18 mouse cellular contexts compared by ENCODE assay signal in genomic region chr10:3851461-3851860, GRCm38 (mm10).
DNase-seq lines count a peak whose midpoint lies in the region; ATAC-seq lines count a peak whose summit lies in the region.
"Had no signal": no experiment of that assay in that cellular context is flagged by ENCODE, and none has a peak within 500 bp of the region (broad histone marks: within the 10 kb centered on the region; RNA-seq: fewer than 3 reads in every experiment).

No protein-coding gene starts in this region.

- H3K4me1 ChIP-seq in hindbrain, embryonic 10.5 days (replicated peaks), result peaks cover 14% of the 10 kb centered on the region
- no peaks in the 10 kb centered on the region for H3K4me1 ChIP-seq in hindbrain, embryonic 11.5 days (replicated peaks; ENCODE audit: control insufficient read depth, insufficient read depth, low read length)
- peaks cover 36% of the 10 kb centered on the region for H3K4me1 ChIP-seq in midbrain, embryonic 10.5 days
- H3K4me1 ChIP-seq in midbrain, embryonic 13.5 days (replicated peaks), result peaks cover 9% of the 10 kb centered on the region; the same call in 1 of the 2 replicates
- H3K4me1 ChIP-seq in embryonic facial prominence, embryonic 15.5 days, result 0 out of 2 replicates have a peak, but pooled peaks cover 12% of the 10 kb centered on the region

- H3K4me2 ChIP-seq in hindbrain, embryonic 11.5 days (replicated peaks; ENCODE audit: low read depth, low read length), result no peak overlapping the region
- no peak overlapping the region for H3K4me2 ChIP-seq in midbrain, embryonic 13.5 days (replicated peaks)
- H3K4me2 ChIP-seq in embryonic facial prominence, embryonic 15.5 days (replicated peaks), result no peak overlapping the region
- H3K4me2 ChIP-seq: limb, embryonic 12.5 days had no signal

- H3K9ac ChIP-seq in hindbrain, embryonic 11.5 days (ENCODE audit: low read depth, low read length), result no peak overlapping the region
- H3K9ac ChIP-seq in midbrain, embryonic 13.5 days (replicated peaks), result no peak overlapping the region
- H3K9ac ChIP-seq in embryonic facial prominence, embryonic 15.5 days, result no peak overlapping the region
- H3K9ac ChIP-seq: limb, embryonic 12.5 days had no signal

- no peaks in the 10 kb centered on the region for H3K27me3 ChIP-seq in hindbrain, embryonic 10.5 days (ENCODE audit: insufficient read depth, poor library complexity, severe bottlenecking)
- H3K27me3 ChIP-seq in hindbrain, embryonic 11.5 days (ENCODE audit: control insufficient read depth, insufficient read depth, low read length), result no peaks in the 10 kb centered on the region
- H3K27me3 ChIP-seq in midbrain, embryonic 10.5 days (ENCODE audit: low read depth, poor library complexity, severe bottlenecking), result no peaks in the 10 kb centered on the region
- no peaks in the 10 kb centered on the region for H3K27me3 ChIP-seq in midbrain, embryonic 13.5 days
- no peaks in the 10 kb centered on the region for H3K27me3 ChIP-seq in embryonic facial prominence, embryonic 15.5 days
- H3K27me3 ChIP-seq: limb, embryonic 12.5 days had no signal

- 0 out of 2 replicates have a peak, but pooled peaks cover 6% of the 10 kb centered on the region for H3K9me3 ChIP-seq in hindbrain, embryonic 10.5 days
- no peaks in the 10 kb centered on the region for H3K9me3 ChIP-seq in hindbrain, embryonic 11.5 days (ENCODE audit: control insufficient read depth, low read length)
- H3K9me3 ChIP-seq in midbrain, embryonic 10.5 days (replicated peaks), result peaks cover 7% of the 10 kb centered on the region; the same call in 1 of the 2 replicates
- H3K9me3 ChIP-seq in midbrain, embryonic 13.5 days, result no peaks in the 10 kb centered on the region
- H3K9me3 ChIP-seq in embryonic facial prominence, embryonic 15.5 days (replicated peaks), result no peaks in the 10 kb centered on the region
- H3K9me3 ChIP-seq: G1E had no signal

- peak overlapping the region; percentile 40 for H3K27ac ChIP-seq in hindbrain, embryonic 10.5 days
- H3K27ac ChIP-seq in hindbrain, embryonic 11.5 days (ENCODE audit: low read depth, low read length), result no peak overlapping the region
- peak overlapping the region; percentile 76 for H3K27ac ChIP-seq in midbrain, embryonic 10.5 days (replicated peaks)
- H3K27ac ChIP-seq in midbrain, embryonic 13.5 days, result no peak overlapping the region
- peak overlapping the region; percentile 76 for H3K27ac ChIP-seq in embryonic facial prominence, embryonic 15.5 days (replicated peaks)
- H3K27ac ChIP-seq: limb, embryonic 12.5 days had no signal

- H3K36me3 ChIP-seq in hindbrain, embryonic 10.5 days, result peaks cover 3% of the 10 kb centered on the region; the same call in 1 of the 2 replicates
- H3K36me3 ChIP-seq in hindbrain, embryonic 11.5 days (ENCODE audit: control insufficient read depth, insufficient read depth, low read length), result no peaks in the 10 kb centered on the region
- peaks cover 6% of the 10 kb centered on the region for H3K36me3 ChIP-seq in midbrain, embryonic 10.5 days
- H3K36me3 ChIP-seq in midbrain, embryonic 13.5 days, result no peaks in the 10 kb centered on the region
- H3K36me3 ChIP-seq in embryonic facial prominence, embryonic 15.5 days, result no peaks in the 10 kb centered on the region
- H3K36me3 ChIP-seq: G1E; limb, embryonic 12.5 days had no signal

- no peak for ATAC-seq in hindbrain, embryonic 11.5 days (ENCODE audit: low FRiP score)
- ATAC-seq in midbrain, embryonic 13.5 days, result no peak
- peak; percentile 52; the same call in 1 of the 2 replicates for ATAC-seq in embryonic facial prominence, embryonic 15.5 days (ENCODE audit: insufficient number of reproducible peaks, low FRiP score, low TSS enrichment, low read depth)
- no peak for ATAC-seq in granulocyte monocyte progenitor cell, adult 5-6 weeks (replicated peaks; ENCODE audit: poor library complexity, severe bottlenecking)
- ATAC-seq: forebrain, embryonic 16.5 days had no signal

- DNase-seq in hindbrain, embryonic 10.5 days (ENCODE audit: low spot score), result no peak
- DNase-seq in hindbrain, embryonic 11.5 days (ENCODE audit: low spot score), result no peak
- no peak for DNase-seq in midbrain, embryonic 10.5 days (ENCODE audit: low spot score)
- no peak for DNase-seq in neural tube, embryonic 10.5 days (ENCODE audit: extremely low spot score, low spot score)
- DNase-seq: cerebellum, adult 8-10 months; heart, postnatal 4 days; kidney, adult 9 months; lung, postnatal 36 days; midbrain, embryonic 14.5 days; retina, postnatal 1 day; right cerebral cortex, postnatal 4 days; thymus, adult 18-20 months had no signal

- no peak overlapping the region for H3K4me3 ChIP-seq in hindbrain, embryonic 10.5 days
- no peak overlapping the region for H3K4me3 ChIP-seq in hindbrain, embryonic 11.5 days (ENCODE audit: low read depth, low read length)
- H3K4me3 ChIP-seq in midbrain, embryonic 10.5 days, result no peak overlapping the region
- H3K4me3 ChIP-seq in midbrain, embryonic 13.5 days (replicated peaks), result no peak overlapping the region
- no peak overlapping the region for H3K4me3 ChIP-seq in embryonic facial prominence, embryonic 15.5 days (replicated peaks)
- H3K4me3 ChIP-seq: limb, embryonic 12.5 days had no signal

- 21% methylated on average over 2 of the region's 2 CpGs for WGBS in hindbrain, embryonic 10.5 days
- 21% methylated on average over 2 of the region's 2 CpGs for WGBS in hindbrain, embryonic 11.5 days
- 10% methylated on average over 2 of the region's 2 CpGs for WGBS in midbrain, embryonic 10.5 days
- WGBS in midbrain, embryonic 13.5 days, result 5% methylated on average over 2 of the region's 2 CpGs
- 11% methylated on average over 2 of the region's 2 CpGs for WGBS in embryonic facial prominence, embryonic 15.5 days

Comparison
In these comparisons a context has a peak if more than half of its experiments do, and no peak if none do; other contexts are left out.
1. H3K27ac ChIP-seq: peak in hindbrain, embryonic 10.5 days (single experiment), midbrain, embryonic 10.5 days (single experiment) and embryonic facial prominence, embryonic 15.5 days (single experiment); none in hindbrain, embryonic 11.5 days (single experiment) and midbrain, embryonic 13.5 days (single experiment).